Mouse (Mus musculus): Measurements from ENCODE around the gene Prss41. TPM values are rescaled to one million over a fixed set of nuclear protein-coding genes. Genes with fewer than 3 reads are reported as not detected.

Gene Prss41
- polyA plus RNA-seq, 1 experiment from 2014 or later: 1.6 TPM

- 79% methylated on average over 8 of the region's 8 CpGs for WGBS
- Histone ChIP-seq H3K36me3 (ENCODE audit: control insufficient read depth, insufficient read depth, low read length) (no peaks in the 10 kb centered on the region), H3K27ac (ENCODE audit: low read depth, low read length) (no peak within 1 kb of the TSS), H3K27me3 (ENCODE audit: control insufficient read depth, insufficient read depth, low read length) (no peaks in the 10 kb centered on the region), H3K4me2 (replicated peaks; ENCODE audit: low read depth, low read length) (no peak within 1 kb of the TSS), H3K4me1 (replicated peaks; ENCODE audit: control insufficient read depth, insufficient read depth, low read length) (no peaks in the 10 kb centered on the region), H3K9me3 (ENCODE audit: control insufficient read depth, low read length) (no peaks in the 10 kb centered on the region), H3K4me3 (ENCODE audit: low read depth, low read length) (no peak within 1 kb of the TSS), H3K9ac (ENCODE audit: low read depth, low read length) (no peak within 1 kb of the TSS)
- ATAC-seq (ENCODE audit: low FRiP score) (no peak), DNase-seq (ENCODE audit: low spot score) (no peak)
Observed at GRCm38 (mm10) chr17:23836006-23836575, 7.9 kb downstream of the Prss41 start, which contains the start of gene Prss33. Prss33 (minus strand) TSS chr17:23836056.

GRCm38 (mm10) chr17:23831201-23831600 lies 12.8 kb downstream of the Prss41 start:
- no peak overlapping the region for H3K27ac ChIP-seq (ENCODE audit: low read depth, low read length)
- ATAC-seq (ENCODE audit: low FRiP score) (no peak), DNase-seq (ENCODE audit: low spot score) (no peak)

GRCm38 (mm10) chr17:23829064-23829619 lies 14.8 kb downstream of the Prss41 start, which contains the start of gene Elob:
Elob (minus strand) TSS chr17:23829136.
- Histone ChIP-seq H3K9ac (ENCODE audit: low read depth, low read length) (peak within 1 kb of the TSS; percentile 88), H3K9me3 (ENCODE audit: control insufficient read depth, low read length) (no peaks in the 10 kb centered on the region), H3K4me2 (replicated peaks; ENCODE audit: low read depth, low read length) (peak within 1 kb of the TSS; percentile 70), H3K27me3 (ENCODE audit: control insufficient read depth, insufficient read depth, low read length) (no peaks in the 10 kb centered on the region), H3K4me3 (ENCODE audit: low read depth, low read length) (peak within 1 kb of the TSS; percentile 87), H3K36me3 (ENCODE audit: control insufficient read depth, insufficient read depth, low read length) (0 out of 2 replicates have a peak, but pooled peaks cover 5% of the 10 kb centered on the region), H3K4me1 (replicated peaks; ENCODE audit: control insufficient read depth, insufficient read depth, low read length) (0 out of 2 replicates have a peak, but pooled peaks cover 2% of the 10 kb centered on the region), H3K27ac (ENCODE audit: low read depth, low read length) (peak within 1 kb of the TSS; percentile 80)
- peak; percentile 97 for ATAC-seq (ENCODE audit: low FRiP score)
- 1% methylated on average over 19 of the region's 42 CpGs for WGBS
- peak; percentile 90 for DNase-seq (ENCODE audit: low spot score)

More at GRCm38 (mm10) chr17:23831201-23831600, 12.8 kb downstream of the Prss41 start:
- Histone ChIP-seq H3K4me2 (replicated peaks; ENCODE audit: low read depth, low read length) (no peak overlapping the region), H3K36me3 (ENCODE audit: control insufficient read depth, insufficient read depth, low read length) (0 out of 2 replicates have a peak, but pooled peaks cover under 1% of the 10 kb centered on the region), H3K4me3 (ENCODE audit: low read depth, low read length) (no peak overlapping the region), H3K4me1 (replicated peaks; ENCODE audit: control insufficient read depth, insufficient read depth, low read length) (0 out of 2 replicates have a peak, but pooled peaks cover 2% of the 10 kb centered on the region), H3K27me3 (ENCODE audit: control insufficient read depth, insufficient read depth, low read length) (no peaks in the 10 kb centered on the region), H3K9ac (ENCODE audit: low read depth, low read length) (no peak overlapping the region), H3K9me3 (ENCODE audit: control insufficient read depth, low read length) (no peaks in the 10 kb centered on the region)
- 89% methylated on average over 1 of the region's 1 CpGs for WGBS

GRCm38 (mm10) chr17:23828271-23829001 lies 15.5 kb downstream of the Prss41 start:
- H3K36me3 ChIP-seq (ENCODE audit: control insufficient read depth, insufficient read depth, low read length): peaks cover 9% of the 10 kb centered on the region; the same call in 1 of the 2 replicates

GRCm38 (mm10) chr17:23825591-23825990 lies 18.4 kb downstream of the Prss41 start:
- no peak overlapping the region for H3K9ac ChIP-seq (ENCODE audit: low read depth, low read length)
- H3K27ac ChIP-seq (ENCODE audit: low read depth, low read length): no peak overlapping the region
- 89% methylated on average over 4 of the region's 4 CpGs for WGBS
- no peaks in the 10 kb centered on the region for H3K27me3 ChIP-seq (ENCODE audit: control insufficient read depth, insufficient read depth, low read length)
- no peak overlapping the region for H3K4me2 ChIP-seq (replicated peaks; ENCODE audit: low read depth, low read length)
- H3K4me1 ChIP-seq (replicated peaks; ENCODE audit: control insufficient read depth, insufficient read depth, low read length): 0 out of 2 replicates have a peak, but pooled peaks cover 2% of the 10 kb centered on the region
- DNase-seq (ENCODE audit: low spot score) (no peak), ATAC-seq (ENCODE audit: low FRiP score) (no peak)
- no peaks in the 10 kb centered on the region for H3K9me3 ChIP-seq (ENCODE audit: control insufficient read depth, low read length)
- H3K36me3 ChIP-seq (ENCODE audit: control insufficient read depth, insufficient read depth, low read length): peaks cover 30% of the 10 kb centered on the region
- H3K4me3 ChIP-seq (ENCODE audit: low read depth, low read length): no peak overlapping the region

More at GRCm38 (mm10) chr17:23828271-23829001, 15.5 kb downstream of the Prss41 start:
- Histone ChIP-seq H3K4me3 (ENCODE audit: low read depth, low read length) (peak overlapping the region; percentile 87), H3K4me1 (replicated peaks; ENCODE audit: control insufficient read depth, insufficient read depth, low read length) (0 out of 2 replicates have a peak, but pooled peaks cover 2% of the 10 kb centered on the region), H3K27ac (ENCODE audit: low read depth, low read length) (peak overlapping the region; percentile 80), H3K9me3 (ENCODE audit: control insufficient read depth, low read length) (no peaks in the 10 kb centered on the region), H3K4me2 (replicated peaks; ENCODE audit: low read depth, low read length) (peak overlapping the region; percentile 70), H3K27me3 (ENCODE audit: control insufficient read depth, insufficient read depth, low read length) (no peaks in the 10 kb centered on the region), H3K9ac (ENCODE audit: low read depth, low read length) (peak overlapping the region; percentile 88)
- DNase-seq (ENCODE audit: low spot score): peak; percentile 72
- under 1% methylated on average over 39 of the region's 47 CpGs for WGBS
- ATAC-seq (ENCODE audit: low FRiP score): peak; percentile 86

GRCm38 (mm10) chr17:23823614-23824013 lies 20.4 kb downstream of the Prss41 start:
- H3K27ac ChIP-seq (ENCODE audit: low read depth, low read length): no peak overlapping the region
- H3K27me3 ChIP-seq (ENCODE audit: control insufficient read depth, insufficient read depth, low read length): no peaks in the 10 kb centered on the region
- no peaks in the 10 kb centered on the region for H3K9me3 ChIP-seq (ENCODE audit: control insufficient read depth, low read length)
- DNase-seq (ENCODE audit: low spot score) (no peak), ATAC-seq (ENCODE audit: low FRiP score) (no peak)
- H3K36me3 ChIP-seq (ENCODE audit: control insufficient read depth, insufficient read depth, low read length): peaks cover 50% of the 10 kb centered on the region
- no peak overlapping the region for H3K4me3 ChIP-seq (ENCODE audit: low read depth, low read length)
- WGBS: 90% methylated on average over 12 of the region's 12 CpGs
- no peak overlapping the region; the same call in 1 of the 2 replicates for H3K4me2 ChIP-seq (replicated peaks; ENCODE audit: low read depth, low read length)
- 0 out of 2 replicates have a peak, but pooled peaks cover 2% of the 10 kb centered on the region for H3K4me1 ChIP-seq (replicated peaks; ENCODE audit: control insufficient read depth, insufficient read depth, low read length)
- no peak overlapping the region for H3K9ac ChIP-seq (ENCODE audit: low read depth, low read length)

GRCm38 (mm10) chr17:23823018-23823417 lies 21.0 kb downstream of the Prss41 start:
- H3K36me3 ChIP-seq (ENCODE audit: control insufficient read depth, insufficient read depth, low read length): peaks cover 56% of the 10 kb centered on the region
- DNase-seq (ENCODE audit: low spot score): no peak
- H3K9ac ChIP-seq (ENCODE audit: low read depth, low read length): no peak overlapping the region
- H3K4me3 ChIP-seq (ENCODE audit: low read depth, low read length): no peak overlapping the region
- no peak overlapping the region for H3K27ac ChIP-seq (ENCODE audit: low read depth, low read length)
- 89% methylated on average over 16 of the region's 16 CpGs for WGBS
- no peaks in the 10 kb centered on the region for H3K27me3 ChIP-seq (ENCODE audit: control insufficient read depth, insufficient read depth, low read length)
- no peaks in the 10 kb centered on the region for H3K9me3 ChIP-seq (ENCODE audit: control insufficient read depth, low read length)
- ATAC-seq (ENCODE audit: low FRiP score): peak; percentile 41; the same call in 1 of the 2 replicates
- H3K4me1 ChIP-seq (replicated peaks; ENCODE audit: control insufficient read depth, insufficient read depth, low read length): 0 out of 2 replicates have a peak, but pooled peaks cover 2% of the 10 kb centered on the region
- no peak overlapping the region for H3K4me2 ChIP-seq (replicated peaks; ENCODE audit: low read depth, low read length)

- no peak overlapping the region for H3K4me3 ChIP-seq (ENCODE audit: low read depth, low read length)
- H3K9ac ChIP-seq (ENCODE audit: low read depth, low read length): no peak overlapping the region
- WGBS: 82% methylated on average over 6 of the region's 6 CpGs
- no peak for DNase-seq (ENCODE audit: low spot score)
- H3K27ac ChIP-seq (ENCODE audit: low read depth, low read length): no peak overlapping the region
- ATAC-seq (ENCODE audit: low FRiP score): no peak
- H3K9me3 ChIP-seq (ENCODE audit: control insufficient read depth, low read length): no peaks in the 10 kb centered on the region
- H3K27me3 ChIP-seq (ENCODE audit: control insufficient read depth, insufficient read depth, low read length): no peaks in the 10 kb centered on the region
- no peaks in the 10 kb centered on the region for H3K4me1 ChIP-seq (replicated peaks; ENCODE audit: control insufficient read depth, insufficient read depth, low read length)
- H3K36me3 ChIP-seq (ENCODE audit: control insufficient read depth, insufficient read depth, low read length): peaks cover 65% of the 10 kb centered on the region
- H3K4me2 ChIP-seq (replicated peaks; ENCODE audit: low read depth, low read length): no peak overlapping the region
Observed at GRCm38 (mm10) chr17:23822094-23822493, 21.9 kb downstream of the Prss41 start.

Measured in hindbrain, embryonic 11.5 days (tissue).